Mouse (Mus musculus): ENCODE measurements around the gene Zfp512. TPM values are rescaled to one million over a fixed set of nuclear protein-coding genes. Genes with fewer than 3 reads are reported as not detected.
"Not testable (repeated sequence)": the region's sequence is repeated elsewhere in the genome, so short reads cannot be mapped to it uniquely, and the experiment has no call there.

Gene Zfp512
- 10 to 100 TPM; 17.8 to 26.0 TPM for total RNA-seq (2021)
- long read RNA-seq, experiment 1, transcript Zfp512-201 (14 exons, 3,299 nt): major isoform, 13 of 28 reads
- long read RNA-seq, experiment 1, partial matches to known transcripts: 7 of 28 reads
- long read RNA-seq, experiment 1, other reads (novel, unspliced or antisense): 8 of 28 reads
- long read RNA-seq, experiment 2, transcript Zfp512-201 (14 exons, 3,299 nt): major isoform, 12 of 28 reads
- long read RNA-seq, experiment 2, partial matches to known transcripts: 3 of 28 reads
- long read RNA-seq, experiment 2, other reads (novel, unspliced or antisense): 10 of 28 reads

- DNase-seq: peak; percentile 93
Observed at GRCm38 (mm10) chr5:31451878-31452561, at the start of gene Zfp512. Gene Zfp512 (plus strand): TSS chr5:31452431.

GRCm38 (mm10) chr5:31434727-31435126, 17.5 kb upstream of the Zfp512 start:
- DNase-seq: not testable (repeated sequence)

- DNase-seq: no peak
Observed at GRCm38 (mm10) chr5:31451336-31451735, 895 bp upstream of the Zfp512 start.

DNA sequence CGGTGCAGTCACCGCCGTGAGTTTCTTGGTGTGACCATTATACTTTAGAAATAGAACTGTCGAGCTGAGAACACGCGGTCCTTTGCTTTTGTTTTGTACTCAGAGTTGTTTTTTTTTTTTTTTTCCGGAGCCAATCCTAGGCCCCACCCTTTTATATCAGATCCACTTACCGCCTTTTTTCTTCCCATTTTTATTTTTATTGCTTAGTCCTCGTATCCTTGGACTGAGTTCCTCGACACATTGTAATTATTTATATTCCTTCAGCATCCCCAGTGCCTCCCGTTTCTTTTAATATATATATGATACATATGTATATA, 289 bp downstream of the Zfp512 start:
- DNase-seq: no peak

- DNase-seq: no peak
Observed at GRCm38 (mm10) chr5:31452886-31453410, 717 bp downstream of the Zfp512 start.

GRCm38 (mm10) chr5:31467798-31468197, 15.6 kb downstream of the Zfp512 start:
- DNase-seq: no peak

DNA sequence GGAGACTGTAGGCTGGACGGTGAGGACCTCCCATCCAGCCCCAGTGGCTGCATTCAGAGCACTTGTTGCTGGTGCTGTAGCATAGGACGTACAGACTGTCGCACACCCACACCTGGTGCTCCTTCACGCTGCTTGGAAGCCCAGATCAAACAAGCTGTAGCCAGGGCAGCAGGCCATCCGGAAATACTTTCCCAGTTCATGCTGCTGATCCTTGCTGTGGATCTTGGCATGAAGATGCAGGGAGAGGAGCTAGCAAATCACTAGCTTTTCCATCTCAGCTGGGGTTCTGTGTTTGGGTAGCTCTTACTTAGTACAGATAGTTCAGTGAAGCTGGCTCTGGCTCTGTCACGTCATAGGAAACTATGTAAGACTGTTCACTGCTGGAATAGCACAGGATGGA, 17.5 kb downstream of the Zfp512 start:
- no peak for DNase-seq

DNA sequence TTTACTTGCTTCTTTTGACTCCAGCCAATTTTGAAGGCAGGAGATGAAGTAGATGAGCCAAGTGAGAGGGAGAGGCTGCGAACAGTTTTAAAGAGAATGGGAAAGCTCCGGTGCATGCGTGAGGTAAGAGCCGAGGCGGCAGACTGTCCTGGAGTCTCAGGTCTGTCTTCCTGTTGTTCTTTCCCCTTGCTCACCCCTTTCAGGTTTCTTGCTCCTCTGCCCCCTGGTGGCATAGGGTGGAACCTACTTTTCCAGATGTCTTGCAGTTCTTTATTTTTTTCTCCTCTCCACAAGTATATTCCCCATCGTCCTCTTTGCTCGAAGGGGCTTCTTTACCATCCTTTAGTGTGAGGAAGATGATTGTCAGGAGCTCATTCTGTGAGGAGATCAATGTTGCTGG, 18.1 kb downstream of the Zfp512 start:
- DNase-seq: peak; percentile 75

- no peak for DNase-seq
Observed at GRCm38 (mm10) chr5:31480536-31480935, 28.3 kb downstream of the Zfp512 start.

- DNase-seq: no peak
Observed at GRCm38 (mm10) chr5:31485440-31485839, 33.2 kb downstream of the Zfp512 start, which contains the start of gene 4930548H24Rik. Gene 4930548H24Rik (plus strand): TSS chr5:31485740.

- DNase-seq: no peak
Observed at GRCm38 (mm10) chr5:31487889-31488288, 35.7 kb downstream of the Zfp512 start.

DNA sequence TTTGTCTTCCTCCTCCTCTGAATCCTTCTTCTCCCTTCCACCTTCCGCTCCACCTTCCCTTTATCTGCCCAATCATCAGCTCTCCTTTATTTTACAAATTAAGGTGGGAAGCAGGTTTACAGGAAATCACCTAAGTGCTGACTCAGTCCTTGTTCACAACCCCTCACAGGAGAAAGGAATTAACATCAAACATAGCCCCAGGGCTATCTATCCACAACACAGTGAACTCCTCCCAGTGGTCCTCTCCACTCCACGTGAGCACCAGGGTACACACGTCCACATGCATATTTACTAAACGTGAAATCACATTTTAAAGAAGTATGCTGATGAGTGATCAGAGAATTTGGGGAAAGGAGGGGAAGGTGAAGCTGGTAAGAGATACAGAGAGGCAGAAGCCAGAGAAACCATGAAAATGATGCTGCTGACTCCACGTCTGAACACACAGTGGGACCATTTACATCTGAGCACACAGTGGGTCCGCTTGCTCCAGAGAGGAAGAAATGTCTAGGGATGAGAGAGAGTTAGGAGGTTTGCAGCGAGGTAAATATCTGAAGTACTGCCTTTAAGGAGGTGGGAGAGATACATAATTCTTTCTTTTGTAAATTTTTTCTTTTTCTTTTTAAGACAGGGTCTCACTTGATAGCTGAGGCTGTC, 37.0 kb downstream of the Zfp512 start:
- DNase-seq: no peak

- DNase-seq: no peak
Observed at GRCm38 (mm10) chr5:31492031-31492430, 39.8 kb downstream of the Zfp512 start.

GRCm38 (mm10) chr5:31494513-31495297, 42.5 kb downstream of the Zfp512 start, which contains the start of gene Gpn1:
Gene Gpn1 (plus strand): TSS chr5:31494741.
- peak; percentile 93 for DNase-seq

GRCm38 (mm10) chr5:31504843-31505242, 52.6 kb downstream of the Zfp512 start:
- DNase-seq: no peak

DNA sequence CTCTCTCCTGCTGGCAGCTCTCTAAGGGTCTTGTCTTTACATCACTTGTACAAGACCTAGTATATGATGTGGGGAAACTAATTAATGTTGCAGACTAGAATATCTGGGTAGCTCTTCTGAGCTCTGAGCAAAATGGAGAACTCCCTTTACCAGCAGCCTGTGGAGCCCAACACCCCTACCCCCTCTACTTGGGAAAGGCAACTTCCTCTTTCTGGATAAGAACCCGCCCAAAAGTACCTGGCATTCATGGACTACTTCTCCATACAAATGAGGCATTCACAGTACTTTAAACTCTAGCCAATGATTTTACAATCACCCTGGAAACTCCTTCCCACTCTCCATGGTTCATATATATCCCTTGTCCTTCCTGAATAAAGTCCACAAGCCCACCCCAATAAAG, 60.2 kb downstream of the Zfp512 start:
- DNase-seq: no peak

- no peak for DNase-seq
Observed at GRCm38 (mm10) chr5:31520556-31520955, 68.3 kb downstream of the Zfp512 start.

GRCm38 (mm10) chr5:31526354-31527116, 74.3 kb downstream of the Zfp512 start, which contains the start of gene Slc4a1ap:
Gene Slc4a1ap (plus strand): TSS chr5:31526995.
- peak; percentile 85 for DNase-seq

DNA sequence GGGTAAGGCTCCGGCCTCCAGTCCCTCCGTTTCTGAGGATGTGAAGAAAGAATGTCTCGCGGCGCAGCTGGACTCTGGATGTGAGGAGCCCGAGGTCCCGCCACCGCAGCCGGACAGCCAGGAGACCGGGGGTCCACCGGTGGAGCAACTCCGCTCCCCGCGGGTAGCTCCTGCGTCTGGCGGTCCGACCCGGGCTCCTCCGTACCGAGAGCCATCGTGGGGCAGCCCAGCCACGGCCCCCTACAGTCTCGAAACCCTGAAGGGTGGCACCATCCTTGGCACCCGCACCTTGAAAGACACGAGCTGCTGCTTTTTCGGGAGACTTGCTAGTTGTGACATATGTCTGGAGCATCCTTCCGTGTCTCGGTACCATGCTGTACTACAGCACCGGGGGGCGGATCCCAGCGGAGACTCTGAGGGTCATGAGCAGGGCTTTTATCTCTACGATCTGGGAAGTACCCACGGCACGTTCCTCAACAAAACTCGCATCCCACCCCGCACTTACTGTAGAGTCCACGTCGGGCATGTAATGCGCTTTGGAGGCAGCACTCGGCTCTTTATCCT, 75.0 kb downstream of the Zfp512 start:
- no peak for DNase-seq

DNA sequence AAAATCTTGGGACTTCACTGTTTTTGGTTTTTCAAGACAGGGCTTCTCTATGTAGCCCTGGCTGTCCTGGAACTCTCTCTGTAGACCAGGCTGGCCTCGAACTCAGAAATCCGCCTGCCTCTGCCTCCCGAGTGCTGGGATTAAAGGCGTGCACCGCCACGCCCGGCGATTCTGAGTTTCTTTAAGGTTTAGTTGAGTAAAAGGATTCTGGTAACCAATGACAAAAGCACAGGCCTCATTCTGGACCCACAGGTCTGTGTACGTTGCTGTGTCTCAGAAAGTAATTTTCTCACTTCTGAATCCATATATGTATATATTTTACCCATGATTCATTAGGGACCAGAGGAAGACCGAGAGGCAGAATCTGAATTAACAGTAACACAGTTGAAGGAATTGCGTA, 75.5 kb downstream of the Zfp512 start, which contains the start of gene Supt7l:
Supt7l (minus strand) TSS at position 101 of the 400 bp plus-strand sequence.
- not testable (repeated sequence) for DNase-seq

DNA sequence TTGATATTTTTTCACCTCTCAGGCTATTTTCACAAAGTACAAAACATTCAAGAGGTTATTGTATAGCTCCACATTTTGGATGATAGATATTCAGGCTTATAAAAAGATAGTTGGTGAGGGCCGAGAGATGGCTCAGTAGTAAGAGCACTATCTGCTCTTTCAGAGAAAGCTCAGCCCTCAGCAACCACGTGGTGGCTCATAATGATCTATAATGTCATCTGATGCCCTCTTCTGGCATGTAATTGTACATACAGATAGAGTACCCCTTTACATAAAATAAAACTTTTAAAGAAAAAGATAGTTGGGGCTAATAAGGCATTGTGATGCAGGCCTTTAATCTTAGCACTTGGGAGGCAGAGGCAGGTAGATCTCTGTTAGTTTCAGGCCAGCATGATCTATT, 76.3 kb downstream of the Zfp512 start:
- DNase-seq: no peak

Measured in adrenal gland, postnatal 10 days (tissue).